Mouse (Mus musculus) heart, embryonic 13.5 days (tissue): ENCODE results near the gene Fbxl15. TPM values are rescaled to one million over a fixed set of nuclear protein-coding genes. Genes with fewer than 3 reads are reported as not detected.

ENCODE experiments used
- ATAC-seq: fragments of 200-750 bp; cut with Nextera tagmentation; 2 replicates; pipeline ENCODE4 v1.8.0; 2017; ENCODE audit warnings: moderate TSS enrichment; ENCODE audit not compliant: insufficient number of reproducible peaks, low FRiP score, low TSS enrichment; ENCODE audit errors: extremely low read depth
- H3K27ac ChIP-seq: fragments of 300-500 bp; sonication (generic); replicated peaks from 2 replicates; pipeline ENCODE4 v1.5.1; 2015; ENCODE audit warnings: moderate library complexity, mild to moderate bottlenecking, inconsistent platforms
- H3K27me3 ChIP-seq: fragments of 300-500 bp; sonication (generic); replicated peaks from 2 replicates; pipeline ENCODE4 v1.6.1; 2015; ENCODE audit warnings: mild to moderate bottlenecking, inconsistent platforms
- H3K36me3 ChIP-seq: fragments of 300-500 bp; sonication (generic); 2 replicates; pipeline ENCODE4 v1.6.1; 2015; ENCODE audit warnings: mild to moderate bottlenecking, inconsistent platforms
- H3K4me1 ChIP-seq: fragments of 300-500 bp; sonication (generic); 2 replicates; pipeline ENCODE4 v1.6.1; 2015; ENCODE audit warnings: inconsistent platforms
- H3K4me2 ChIP-seq: fragments of 300-500 bp; sonication (generic); 2 replicates; pipeline ENCODE4 v1.6.1; 2015; ENCODE audit warnings: inconsistent platforms, mild to moderate bottlenecking, moderate library complexity
- H3K4me3 ChIP-seq: fragments of 300-500 bp; sonication (generic); 2 replicates; pipeline ENCODE4 v1.5.1; 2015; ENCODE audit warnings: moderate library complexity, mild to moderate bottlenecking, inconsistent platforms
- H3K9ac ChIP-seq: fragments of 300-500 bp; sonication (generic); 2 replicates; pipeline ENCODE4 v1.6.1; 2015; ENCODE audit warnings: inconsistent platforms, mild to moderate bottlenecking, moderate library complexity
- H3K9me3 ChIP-seq: fragments of 300-500 bp; sonication (generic); 2 replicates; pipeline ENCODE4 v1.6.1; 2016; ENCODE audit warnings: inconsistent platforms
- WGBS: fragments of 180-500 bp; shearing (Covaris S2); methylation state at CpG from one replicate; pipeline ENCODE4 v1.1.7; 2015; ENCODE audit warnings: mixed read lengths; 5-methylcytosine and 5-hydroxymethylcytosine counted together
- polyA plus RNA-seq: library from polyadenylated mRNA; unstranded; fragments of >200 nt; fragmentation: Nextera tagmentation; extraction: Ambion mirVana; gene quantifications from 2 replicates; pipeline ENCODE4 v1.2.1, GENCODE M21; 2015

Fbxl15 gene
- polyA plus RNA-seq, 1 experiment from 2014 or later: 9.5 TPM

DNA sequence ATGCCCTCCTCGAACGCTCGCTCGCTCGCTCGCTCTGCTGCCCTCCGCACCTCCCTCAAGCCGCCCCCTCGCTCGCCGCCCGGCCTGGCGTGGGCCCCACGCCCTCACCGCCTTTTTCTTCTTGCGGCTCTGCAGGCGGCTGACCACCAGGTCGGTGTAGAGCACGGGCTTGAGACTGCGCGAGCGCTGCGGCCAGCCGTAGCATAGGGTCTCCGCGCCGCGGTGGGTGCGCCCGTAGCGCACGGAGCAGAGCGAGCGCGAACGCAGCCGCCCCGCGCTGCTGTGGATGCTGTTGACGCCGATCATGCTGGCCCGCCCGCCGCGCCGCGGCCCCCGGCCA is 10.5 kb upstream of the Fbxl15 start:
- Histone ChIP-seq H3K27me3 (peaks cover 100% of the 10 kb centered on the region), H3K9me3 (no peaks in the 10 kb centered on the region), H3K4me2 (peak overlapping the region; percentile 81), H3K4me1 (peaks cover 60% of the 10 kb centered on the region), H3K4me3 (peak overlapping the region; percentile 62), H3K36me3 (peaks cover 5% of the 10 kb centered on the region), H3K9ac (peak overlapping the region; percentile 76), H3K27ac (peak overlapping the region; percentile 36)
- under 1% methylated on average over 48 of the region's 48 CpGs for WGBS
- no peak for ATAC-seq

DNA sequence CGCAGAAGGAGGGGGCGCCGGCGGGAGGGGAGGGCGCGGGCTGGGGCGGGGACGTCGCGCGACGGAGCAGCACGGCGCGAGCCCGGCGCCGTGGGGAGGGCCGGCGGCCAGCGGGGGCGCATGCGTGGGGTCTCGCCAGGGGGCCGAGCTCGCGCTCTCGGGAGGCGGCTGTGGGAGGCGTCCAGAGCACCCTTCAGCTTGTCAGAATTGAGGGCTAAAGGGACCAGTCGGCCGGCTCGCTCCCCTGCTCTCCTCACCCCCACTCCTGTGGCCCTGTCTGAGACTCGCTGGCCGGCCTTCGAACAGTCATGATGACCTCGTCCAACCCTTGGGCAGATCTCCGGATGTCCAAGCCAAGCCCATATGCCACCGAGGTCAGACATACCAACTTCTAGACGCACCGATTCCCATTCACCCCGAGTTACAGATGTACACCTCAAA is 9.9 kb upstream of the Fbxl15 start:
- WGBS: 2% methylated on average over 41 of the region's 42 CpGs
- Histone ChIP-seq H3K9ac (peak overlapping the region; percentile 76), H3K4me3 (peak overlapping the region; percentile 62), H3K4me2 (peak overlapping the region; percentile 81), H3K4me1 (peaks cover 60% of the 10 kb centered on the region), H3K27me3 (peaks cover 100% of the 10 kb centered on the region), H3K9me3 (no peaks in the 10 kb centered on the region), H3K27ac (peak overlapping the region; percentile 36; the same call in 1 of the 2 replicates), H3K36me3 (peaks cover 3% of the 10 kb centered on the region; the same call in 1 of the 2 replicates)
- ATAC-seq: no peak

DNA sequence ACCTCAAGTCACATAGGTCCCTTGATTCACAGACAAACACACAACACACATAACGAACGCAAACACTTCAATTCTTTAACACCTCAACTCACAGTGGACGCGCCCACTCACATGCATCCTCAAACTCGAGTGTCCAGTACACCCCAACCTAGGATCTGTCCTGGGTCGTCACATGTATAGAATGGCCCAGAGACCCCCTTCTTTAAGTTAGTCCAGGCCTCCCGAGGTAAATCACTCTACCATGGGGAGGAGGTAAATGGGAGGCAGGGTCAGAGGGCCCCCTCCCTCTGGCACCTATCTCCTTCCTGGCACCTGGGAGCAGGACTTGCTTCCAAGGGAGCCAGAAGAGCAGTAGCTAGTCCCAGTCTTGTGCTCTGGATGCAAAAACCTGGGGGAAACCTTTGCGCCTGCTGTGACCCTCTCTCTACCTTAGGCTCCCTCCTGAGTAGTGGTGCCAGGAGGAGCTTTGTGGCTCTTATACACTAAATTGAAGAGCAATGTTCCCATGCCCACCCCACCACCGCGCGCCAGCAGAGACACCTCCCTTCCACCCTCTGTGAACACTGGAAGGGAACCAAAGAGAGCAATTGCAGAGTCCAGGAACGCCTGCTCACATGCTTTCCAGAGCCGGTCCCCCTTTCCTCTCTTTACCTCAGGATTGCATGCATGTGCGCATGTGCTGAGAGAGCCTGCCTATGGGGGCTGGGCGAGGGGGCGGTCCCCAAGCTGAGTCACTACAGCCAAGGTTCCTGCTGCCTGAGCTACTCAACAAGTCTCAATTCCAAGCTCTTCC is 9.2 kb upstream of the Fbxl15 start:
- peaks cover 58% of the 10 kb centered on the region for H3K4me1 ChIP-seq
- peak overlapping the region; percentile 62 for H3K4me3 ChIP-seq
- ATAC-seq: no peak
- no peaks in the 10 kb centered on the region for H3K36me3 ChIP-seq
- no peaks in the 10 kb centered on the region for H3K9me3 ChIP-seq
- H3K27me3 ChIP-seq: peaks cover 100% of the 10 kb centered on the region
- H3K9ac ChIP-seq: no peak overlapping the region
- peak overlapping the region; percentile 81 for H3K4me2 ChIP-seq
- no peak overlapping the region for H3K27ac ChIP-seq
- WGBS: 12% methylated on average over 16 of the region's 16 CpGs

DNA sequence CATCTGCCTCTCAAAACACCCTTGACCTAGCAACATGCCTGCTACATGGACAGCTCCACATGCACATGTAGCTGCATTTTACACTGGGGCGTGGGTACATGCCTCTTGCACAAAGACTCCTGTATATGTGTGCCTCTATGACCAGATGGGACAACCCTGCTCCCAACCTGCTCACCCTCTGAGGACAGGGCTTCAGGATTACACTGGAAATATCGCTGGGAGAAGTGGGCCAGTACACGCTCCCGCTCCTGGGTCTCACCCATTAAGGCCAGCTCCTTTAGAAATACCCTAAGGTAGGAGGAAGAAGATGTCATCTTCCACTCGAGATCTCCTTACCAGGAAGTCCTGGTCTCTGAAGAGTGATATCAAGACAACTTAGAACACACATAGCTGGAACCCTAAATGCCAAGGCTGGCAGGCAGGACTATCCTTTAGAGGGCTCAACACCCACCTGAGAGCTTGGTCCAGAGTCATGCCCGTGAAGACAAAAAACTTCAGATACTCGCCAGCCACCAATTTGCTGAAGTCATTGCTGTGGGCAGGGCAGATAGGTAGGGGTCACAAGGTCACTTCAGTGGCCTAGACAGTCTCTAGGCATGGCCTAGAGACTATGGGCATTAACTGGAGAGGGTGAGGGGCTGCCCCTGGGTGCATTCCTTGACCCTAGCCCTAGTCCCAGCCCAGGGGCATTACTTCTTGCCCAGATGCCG is 7.8 kb upstream of the Fbxl15 start:
- 71% methylated on average over 8 of the region's 8 CpGs for WGBS
- no peaks in the 10 kb centered on the region for H3K36me3 ChIP-seq
- H3K9ac ChIP-seq: no peak overlapping the region
- peaks cover 45% of the 10 kb centered on the region for H3K4me1 ChIP-seq
- ATAC-seq: no peak
- no peak overlapping the region for H3K27ac ChIP-seq
- H3K27me3 ChIP-seq: peaks cover 100% of the 10 kb centered on the region
- H3K9me3 ChIP-seq: no peaks in the 10 kb centered on the region
- H3K4me2 ChIP-seq: no peak overlapping the region
- H3K4me3 ChIP-seq: no peak overlapping the region

DNA sequence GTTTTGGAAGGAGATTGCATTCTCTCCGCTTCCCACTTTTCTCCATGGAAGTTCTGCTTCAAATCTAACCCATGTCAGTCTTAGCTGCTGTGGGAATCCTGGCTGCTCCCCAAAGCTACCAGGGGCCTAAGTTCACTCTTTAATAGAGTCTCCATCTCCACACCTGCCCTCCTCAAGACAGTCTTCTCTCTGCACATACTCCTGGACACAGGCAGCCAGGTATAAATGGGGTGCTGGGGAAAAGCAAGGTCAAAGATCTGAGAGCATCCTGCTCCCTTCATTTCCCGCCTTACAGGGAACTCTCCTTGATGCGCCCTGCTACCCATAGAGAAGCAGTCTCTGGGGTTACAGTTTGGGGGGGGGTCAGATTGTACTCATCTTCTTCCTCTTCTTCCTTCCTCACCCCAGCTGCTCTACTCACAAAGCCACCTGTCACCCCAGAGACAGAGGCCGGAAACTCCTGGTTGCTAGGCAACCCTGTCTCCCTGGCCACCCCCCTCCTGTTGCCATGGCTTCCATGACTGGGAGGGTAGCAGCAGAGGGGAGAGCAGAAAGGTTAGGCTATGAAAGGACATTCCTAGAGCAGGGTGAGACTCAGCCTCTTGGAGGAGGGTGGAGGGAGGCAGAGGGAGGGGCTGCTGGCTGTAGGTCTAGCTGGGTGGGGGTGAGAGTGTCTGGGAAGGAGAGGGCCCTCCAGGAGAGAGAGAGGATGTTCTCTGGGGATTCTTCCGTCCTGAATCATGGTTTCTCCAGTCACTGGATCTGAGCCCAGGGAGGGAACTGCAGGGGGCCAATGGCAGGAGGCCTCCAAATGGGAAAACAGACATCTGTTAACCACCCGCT is 6.7 kb upstream of the Fbxl15 start:
- Histone ChIP-seq H3K4me1 (peaks cover 34% of the 10 kb centered on the region), H3K27ac (no peak overlapping the region), H3K4me2 (no peak overlapping the region), H3K9me3 (no peaks in the 10 kb centered on the region), H3K9ac (no peak overlapping the region), H3K4me3 (no peak overlapping the region), H3K27me3 (peaks cover 100% of the 10 kb centered on the region), H3K36me3 (no peaks in the 10 kb centered on the region)
- ATAC-seq: no peak
- WGBS: 30% methylated on average over 6 of the region's 6 CpGs

DNA sequence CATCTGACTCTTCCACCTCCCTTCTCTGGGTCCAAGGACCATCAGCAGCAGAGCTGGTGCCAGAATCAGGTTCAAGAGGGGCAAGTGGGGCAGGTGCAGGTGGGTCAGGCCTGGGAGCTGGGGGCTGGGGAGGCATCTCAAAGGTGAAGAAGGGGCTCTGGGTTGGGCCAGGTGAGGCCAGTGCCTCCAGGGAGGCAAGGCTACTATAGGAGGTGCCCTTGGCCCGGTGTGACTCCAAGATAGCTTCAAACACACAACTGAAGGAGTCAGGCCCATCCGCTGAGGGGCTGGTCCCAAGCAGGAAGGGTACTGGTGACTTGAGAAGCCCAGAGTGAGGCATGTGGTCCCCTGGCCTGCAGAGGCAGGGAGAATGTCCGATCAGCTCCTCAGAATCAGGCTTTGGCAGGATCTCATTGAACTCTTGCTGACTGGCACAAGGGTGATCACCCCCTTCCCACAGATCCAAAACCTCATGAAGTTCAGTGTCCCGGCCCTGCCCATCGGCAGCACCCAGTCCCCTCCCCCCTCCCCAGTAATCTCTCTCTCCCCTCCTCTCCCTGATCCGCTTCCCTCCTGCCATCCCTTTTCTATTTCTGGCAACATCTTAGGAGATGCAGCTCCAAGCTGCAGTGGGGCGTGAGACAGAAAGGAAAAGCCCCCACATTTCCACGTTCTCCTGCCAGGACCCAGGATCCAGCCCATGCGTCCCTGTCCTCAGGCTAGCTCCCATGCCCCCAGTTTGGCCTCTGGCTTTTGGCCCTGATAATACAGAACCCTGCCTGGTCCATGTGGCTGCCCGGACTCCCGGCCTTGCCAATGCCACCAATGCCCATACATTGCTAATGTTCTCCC is 5.6 kb upstream of the Fbxl15 start:
- 46% methylated on average over 11 of the region's 11 CpGs for WGBS
- H3K27me3 ChIP-seq: peaks cover 100% of the 10 kb centered on the region
- H3K9me3 ChIP-seq: no peaks in the 10 kb centered on the region
- H3K27ac ChIP-seq: no peak overlapping the region
- H3K4me2 ChIP-seq: no peak overlapping the region
- H3K4me3 ChIP-seq: no peak overlapping the region
- no peaks in the 10 kb centered on the region for H3K36me3 ChIP-seq
- H3K4me1 ChIP-seq: peaks cover 31% of the 10 kb centered on the region
- 0 out of 2 replicates have a peak overlapping the region, but pooled peaks have one; percentile 10 for H3K9ac ChIP-seq
- ATAC-seq: no peak

DNA sequence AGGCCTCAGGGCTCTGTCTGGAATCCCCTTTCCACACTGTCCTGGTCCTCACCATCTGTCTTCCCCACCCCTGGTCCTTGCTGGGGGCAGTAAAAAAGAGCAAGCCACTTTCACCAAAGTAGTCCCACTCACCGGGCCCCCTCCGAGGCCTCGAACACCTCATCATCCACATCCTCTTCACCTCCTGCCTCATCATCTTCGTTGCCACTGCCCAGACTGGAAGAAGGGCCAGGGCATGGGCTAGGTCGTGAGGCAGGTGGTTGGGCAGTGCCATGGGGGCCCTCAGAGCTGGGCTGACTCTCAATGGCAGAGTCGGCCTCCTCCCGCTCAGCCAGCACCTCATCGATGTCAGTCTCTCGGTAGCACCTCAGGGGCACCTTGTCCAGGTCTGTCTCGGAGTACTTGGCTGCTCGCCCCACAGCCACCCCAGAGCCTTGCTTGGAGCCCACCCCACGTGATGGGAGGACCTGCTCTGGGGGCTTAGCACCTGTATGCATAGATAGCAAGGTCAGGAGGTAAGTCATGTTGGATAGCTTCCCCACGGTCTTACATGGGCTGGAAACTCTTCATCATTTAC is 4.9 kb upstream of the Fbxl15 start:
- Histone ChIP-seq H3K27ac (no peak overlapping the region), H3K9me3 (no peaks in the 10 kb centered on the region), H3K4me3 (no peak overlapping the region), H3K4me1 (peaks cover 31% of the 10 kb centered on the region), H3K36me3 (no peaks in the 10 kb centered on the region), H3K9ac (no peak overlapping the region), H3K4me2 (no peak overlapping the region), H3K27me3 (peaks cover 95% of the 10 kb centered on the region)
- ATAC-seq: no peak
- WGBS: 65% methylated on average over 13 of the region's 13 CpGs

DNA sequence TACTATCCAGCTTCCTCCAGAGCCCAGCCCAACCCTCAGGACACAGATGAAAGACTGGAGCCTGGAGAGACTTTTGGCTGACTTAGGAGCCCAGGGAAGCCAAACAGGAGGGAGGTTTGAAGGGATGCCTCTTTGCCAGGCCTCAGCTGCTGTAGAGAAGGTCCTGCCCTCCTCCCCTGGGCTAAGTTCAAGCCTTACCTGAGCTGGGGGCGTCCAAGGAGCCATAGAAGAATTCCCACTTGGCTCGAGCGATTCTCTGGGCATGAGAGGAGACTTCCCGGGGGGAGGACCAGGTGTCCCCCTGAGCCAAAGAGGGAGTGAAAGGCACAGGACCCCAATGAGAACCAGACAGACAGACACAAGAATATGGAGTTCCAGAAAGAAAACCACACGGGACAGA is 4.3 kb upstream of the Fbxl15 start:
- 56% methylated on average over 5 of the region's 5 CpGs for WGBS
- no peak overlapping the region for H3K27ac ChIP-seq
- ATAC-seq: no peak
- H3K4me2 ChIP-seq: no peak overlapping the region
- no peaks in the 10 kb centered on the region for H3K9me3 ChIP-seq
- H3K4me3 ChIP-seq: no peak overlapping the region
- H3K9ac ChIP-seq: no peak overlapping the region
- H3K27me3 ChIP-seq: peaks cover 89% of the 10 kb centered on the region
- no peaks in the 10 kb centered on the region for H3K36me3 ChIP-seq
- H3K4me1 ChIP-seq: peaks cover 24% of the 10 kb centered on the region

DNA sequence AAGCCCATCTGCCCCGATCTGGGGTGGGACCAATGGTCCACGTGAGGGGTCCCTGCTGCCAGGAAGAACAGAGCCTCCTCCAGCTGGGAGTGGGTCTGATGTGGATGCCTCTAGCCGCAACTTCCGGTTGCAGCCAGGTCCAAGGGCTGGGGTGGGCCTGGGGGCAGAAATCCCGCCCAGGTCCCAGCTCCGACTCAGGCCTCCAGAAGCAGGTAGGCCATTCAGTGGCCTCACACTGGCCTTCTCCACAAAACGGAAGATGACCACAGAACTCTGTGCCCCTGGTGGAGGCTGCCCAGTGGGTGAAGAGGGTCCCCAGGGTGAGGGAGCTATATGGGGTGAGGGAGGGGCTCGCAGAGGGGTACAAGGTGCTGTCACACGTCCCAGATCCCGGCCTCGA is 3.6 kb upstream of the Fbxl15 start:
- peaks cover 24% of the 10 kb centered on the region for H3K4me1 ChIP-seq
- H3K27ac ChIP-seq: no peak overlapping the region
- no peak overlapping the region for H3K4me2 ChIP-seq
- no peaks in the 10 kb centered on the region for H3K9me3 ChIP-seq
- no peak overlapping the region for H3K9ac ChIP-seq
- no peak overlapping the region for H3K4me3 ChIP-seq
- H3K36me3 ChIP-seq: no peaks in the 10 kb centered on the region
- H3K27me3 ChIP-seq: peaks cover 82% of the 10 kb centered on the region
- WGBS: 54% methylated on average over 11 of the region's 11 CpGs
- no peak for ATAC-seq

DNA sequence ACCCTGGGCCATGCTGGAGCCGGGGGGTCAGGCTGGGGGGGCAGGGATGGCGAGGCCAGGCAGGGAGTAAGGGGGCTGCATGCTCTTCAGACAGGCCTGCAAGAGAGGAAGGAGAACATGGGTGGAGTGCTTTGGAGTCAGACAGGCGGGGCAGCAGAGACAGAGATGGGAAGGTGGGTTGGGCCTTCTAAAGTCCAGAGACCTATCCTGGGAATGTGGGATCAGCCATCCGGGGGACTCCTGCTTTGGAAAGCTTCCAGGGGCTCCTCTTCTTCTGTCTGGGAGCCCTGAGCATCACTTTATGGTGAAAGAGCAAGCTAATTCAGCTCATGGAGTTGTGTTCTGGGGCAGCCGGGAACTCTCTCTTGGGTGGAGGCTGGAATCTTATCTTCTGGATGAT is 3.1 kb upstream of the Fbxl15 start:
- 51% methylated on average over 5 of the region's 5 CpGs for WGBS
- no peak for ATAC-seq
- no peaks in the 10 kb centered on the region for H3K9me3 ChIP-seq

More for the DNA sequence above, 3.1 kb upstream of the Fbxl15 start:
- no peak overlapping the region for H3K4me3 ChIP-seq
- H3K27me3 ChIP-seq: peaks cover 77% of the 10 kb centered on the region
- H3K4me1 ChIP-seq: peaks cover 29% of the 10 kb centered on the region
- H3K9ac ChIP-seq: no peak overlapping the region
- no peak overlapping the region for H3K27ac ChIP-seq
- no peak overlapping the region for H3K4me2 ChIP-seq
- no peaks in the 10 kb centered on the region for H3K36me3 ChIP-seq
